Mouse (Mus musculus) B cell, adult 2 months (primary cell): ENCODE data around the gene Ubr1.

Source experiments
- DNase-seq, 2 experiments: peaks; one replicate each; pipeline ENCODE4 v3.0.0; 2022

Gene Ubr1

GRCm38 (mm10) chr2:120852626-120853025 is 117.9 kb downstream of the Ubr1 start:
- peak in 1 of 2 experiments; percentile 5 for DNase-seq

GRCm38 (mm10) chr2:120850424-120851082 is 120.0 kb downstream of the Ubr1 start, which contains the start of gene Ttbk2:
Gene Ttbk2, minus strand, starts transcription at chr2:120850604.
- peak; percentile 94 for DNase-seq

DNA sequence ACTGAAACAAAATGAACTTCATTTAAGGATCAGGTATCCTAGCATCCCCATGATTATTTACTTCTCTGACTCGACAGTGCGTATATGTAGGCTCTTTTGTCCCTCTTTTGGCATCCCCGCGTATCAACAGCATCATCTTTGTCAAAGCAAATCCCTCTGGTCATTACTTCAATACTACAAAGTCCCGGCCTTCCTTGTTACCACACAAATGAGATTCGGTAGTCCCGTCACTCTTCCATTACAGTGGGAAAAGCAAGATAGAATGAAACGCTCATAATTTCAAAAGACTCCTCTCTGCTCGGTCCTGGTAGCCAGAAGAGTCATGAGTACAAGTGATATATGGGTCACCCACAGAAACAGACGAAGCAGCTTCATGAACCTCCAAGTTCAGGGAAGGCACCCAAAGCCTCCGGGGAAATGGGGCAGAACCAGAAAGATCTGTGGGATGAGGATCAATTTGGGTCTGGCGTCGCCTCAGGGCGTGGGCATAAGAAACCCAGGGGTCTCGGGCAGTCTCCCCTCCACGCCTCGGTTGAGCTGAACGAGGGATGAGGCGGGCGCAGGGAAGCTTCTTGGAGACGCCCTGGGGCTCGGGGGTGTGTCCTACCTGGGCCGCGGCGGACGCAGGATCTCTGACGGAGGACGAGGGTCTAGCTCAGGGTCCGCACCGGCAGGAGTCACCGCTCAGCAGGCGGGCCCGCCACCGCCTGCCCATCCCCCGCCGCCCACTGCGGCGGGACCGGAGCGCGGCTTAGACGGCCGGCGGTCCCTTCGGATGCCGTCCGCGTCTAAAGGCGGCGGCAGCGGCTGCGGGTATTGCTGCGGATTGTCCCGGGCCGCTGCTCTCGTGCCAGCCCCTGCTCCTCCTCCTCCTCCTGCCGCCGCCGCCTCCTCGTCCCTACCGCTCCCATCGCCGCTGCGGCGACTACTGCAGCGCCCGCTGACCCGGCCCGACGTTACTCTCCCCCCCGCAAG is 120.8 kb downstream of the Ubr1 start, which contains the start of gene Cdan1:
Gene Cdan1 (minus strand): TSS at position 680 of the 975 bp plus-strand sequence.
- no peak for DNase-seq

- DNase-seq: no peak
Observed at GRCm38 (mm10) chr2:120845280-120845679, 125.2 kb downstream of the Ubr1 start.

DNA sequence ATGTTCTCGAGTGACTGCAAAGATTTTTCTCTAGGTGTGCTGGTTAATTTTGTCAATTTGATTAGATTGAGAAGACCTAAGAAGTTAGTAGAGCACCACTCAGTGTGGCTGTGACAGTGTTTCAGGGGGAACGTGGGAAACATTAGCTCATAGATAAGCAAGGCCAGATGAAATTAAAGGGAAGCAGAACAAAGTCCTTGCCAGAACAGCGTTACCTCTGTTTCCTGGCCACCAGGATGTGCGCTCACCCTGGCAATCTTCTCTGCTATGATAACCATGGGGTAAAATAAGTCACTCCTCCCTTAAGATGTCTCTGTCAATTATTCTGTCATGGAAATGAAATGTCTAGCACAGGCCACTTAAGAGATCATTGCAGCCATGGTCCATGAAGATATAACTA is 126.5 kb downstream of the Ubr1 start:
- no peak for DNase-seq

- no peak for DNase-seq
Observed at GRCm38 (mm10) chr2:120841211-120841610, 129.3 kb downstream of the Ubr1 start.

- no peak for DNase-seq
Observed at GRCm38 (mm10) chr2:120835167-120835566, 135.3 kb downstream of the Ubr1 start.

- no peak for DNase-seq
Observed at GRCm38 (mm10) chr2:120826936-120827638, 143.4 kb downstream of the Ubr1 start.
